Mouse (Mus musculus) stomach, postnatal 0 days (tissue): ENCODE data around the gene Dmp1. TPM values are rescaled to one million over a fixed set of nuclear protein-coding genes. Genes with fewer than 3 reads are reported as not detected.
A peak's percentile ranks its signal among the peaks of the same experiment; 100 is the strongest.

Source experiments
- ATAC-seq: fragments of 200-750 bp; cut with Nextera tagmentation; 2 replicates; pipeline ENCODE4 v1.8.0; 2017; ENCODE audit not compliant: low FRiP score, low TSS enrichment
- DNase-seq: peaks from one replicate; pipeline ENCODE4 v3.0.0-alpha.2; 2016; ENCODE audit warnings: low spot score
- H3K27ac ChIP-seq: fragments of 300-500 bp; sonication (generic); replicated peaks from 2 replicates; pipeline ENCODE4 v1.5.1; 2014; ENCODE audit warnings: mild to moderate bottlenecking, control low read depth
- H3K27me3 ChIP-seq: fragments of 300-500 bp; sonication (generic); 2 replicates; pipeline ENCODE4 v1.6.1; 2014; ENCODE audit warnings: low read length; ENCODE audit not compliant: control insufficient read depth, insufficient read depth
- H3K36me3 ChIP-seq: fragments of 300-500 bp; sonication (generic); 2 replicates; pipeline ENCODE4 v1.6.1; 2014; ENCODE audit warnings: low read length, mixed read lengths; ENCODE audit not compliant: control insufficient read depth, insufficient read depth
- H3K4me1 ChIP-seq: fragments of 300-500 bp; sonication (generic); replicated peaks from 2 replicates; pipeline ENCODE4 v1.6.1; 2014; ENCODE audit warnings: antibody characterized with exemption; ENCODE audit not compliant: control insufficient read depth, insufficient read depth
- H3K4me2 ChIP-seq: fragments of 300-500 bp; sonication (generic); replicated peaks from 2 replicates; pipeline ENCODE4 v1.6.1; 2014; ENCODE audit warnings: low read depth, mild to moderate bottlenecking, control low read depth, moderate library complexity
- H3K4me3 ChIP-seq: fragments of 300-500 bp; sonication (generic); 2 replicates; pipeline ENCODE4 v1.5.1; 2014; ENCODE audit warnings: low read depth, low read length, control low read depth
- H3K9ac ChIP-seq: fragments of 300-500 bp; sonication (generic); 2 replicates; pipeline ENCODE4 v1.6.1; 2014; ENCODE audit warnings: mild to moderate bottlenecking, low read length, control low read depth, mixed read lengths
- H3K9me3 ChIP-seq: fragments of 300-500 bp; sonication (generic); 2 replicates; pipeline ENCODE4 v1.6.1; 2016; ENCODE audit warnings: low read length; ENCODE audit not compliant: control insufficient read depth
- CTCF ChIP-seq: IDR thresholded peaks from 2 replicates; pipeline ENCODE4 v1.5.1; 2016; ENCODE audit warnings: antibody characterized with exemption, low read depth, mild to moderate bottlenecking, moderate library complexity
- EP300 ChIP-seq: optimal IDR thresholded peaks from 2 replicates; pipeline ENCODE3; 2016; ENCODE audit warnings: antibody characterized with exemption
- WGBS: fragments of 180-500 bp; shearing (Covaris S2); extraction: QIAGEN DNeasy Blood & Tissue Kit; methylation state at CpG from one replicate; pipeline ENCODE4 v1.1.7; 2014; 5-methylcytosine and 5-hydroxymethylcytosine counted together
- polyA plus RNA-seq: library from polyadenylated mRNA; unstranded; fragments of >200 nt; fragmentation: Nextera tagmentation; extraction: Ambion mirVana; gene quantifications from 2 replicates; pipeline ENCODE4 v1.2.1, GENCODE M21; 2015

Gene Dmp1
- polyA plus RNA-seq, 1 experiment from 2014 or later: 0.46 TPM

GRCm38 (mm10) chr5:104212531-104212930, 10.1 kb downstream of the Dmp1 start:
- Histone ChIP-seq H3K36me3 (no peaks in the 10 kb centered on the region), H3K27ac (no peak overlapping the region), H3K9ac (no peak overlapping the region), H3K4me3 (no peak overlapping the region), H3K9me3 (no peaks in the 10 kb centered on the region), H3K27me3 (no peaks in the 10 kb centered on the region), H3K4me1 (no peaks in the 10 kb centered on the region), H3K4me2 (no peak overlapping the region)
- 77% methylated on average over 11 of the region's 11 CpGs for WGBS
- no peak for TF ChIP-seq EP300
- no peak for TF ChIP-seq CTCF
- DNase-seq (no peak), ATAC-seq (no peak)

- DNase-seq (no peak), ATAC-seq (no peak)
These were observed 16.5 kb downstream of the Dmp1 start for GRCm38 (mm10) chr5:104218926-104219325.

GRCm38 (mm10) chr5:104224299-104224698, 21.9 kb downstream of the Dmp1 start:
- DNase-seq (no peak), ATAC-seq (no peak)
- Histone ChIP-seq H3K9ac (no peak overlapping the region), H3K27ac (no peak overlapping the region), H3K4me1 (no peaks in the 10 kb centered on the region), H3K4me2 (no peak overlapping the region), H3K4me3 (no peak overlapping the region), H3K27me3 (no peaks in the 10 kb centered on the region), H3K9me3 (no peaks in the 10 kb centered on the region), H3K36me3 (no peaks in the 10 kb centered on the region)
- 58% methylated on average over 3 of the region's 3 CpGs for WGBS
- TF ChIP-seq CTCF (no peak), EP300 (no peak)

More at GRCm38 (mm10) chr5:104218926-104219325, 16.5 kb downstream of the Dmp1 start:
- H3K4me2 ChIP-seq: no peak overlapping the region
- H3K9me3 ChIP-seq: no peaks in the 10 kb centered on the region
- H3K36me3 ChIP-seq: no peaks in the 10 kb centered on the region
- H3K27ac ChIP-seq: no peak overlapping the region
- no peak overlapping the region for H3K9ac ChIP-seq
- peak; percentile 81 for TF ChIP-seq CTCF
- no peak for TF ChIP-seq EP300
- H3K4me3 ChIP-seq: no peak overlapping the region
- 25% methylated on average over 5 of the region's 5 CpGs for WGBS
- H3K27me3 ChIP-seq: no peaks in the 10 kb centered on the region
- no peaks in the 10 kb centered on the region for H3K4me1 ChIP-seq

- H3K4me2 ChIP-seq: no peak overlapping the region
- DNase-seq (no peak), ATAC-seq (no peak)
- H3K9me3 ChIP-seq: no peaks in the 10 kb centered on the region
- H3K9ac ChIP-seq: no peak overlapping the region
- H3K27ac ChIP-seq: no peak overlapping the region
- no peak for TF ChIP-seq CTCF
- no peak for TF ChIP-seq EP300
- no peaks in the 10 kb centered on the region for H3K36me3 ChIP-seq
- no peaks in the 10 kb centered on the region for H3K27me3 ChIP-seq
- no peak overlapping the region for H3K4me3 ChIP-seq
- no peaks in the 10 kb centered on the region for H3K4me1 ChIP-seq
These were observed 22.3 kb downstream of the Dmp1 start for GRCm38 (mm10) chr5:104224750-104225149.

- no peak overlapping the region for H3K27ac ChIP-seq
- H3K27me3 ChIP-seq: no peaks in the 10 kb centered on the region
- H3K4me2 ChIP-seq: no peak overlapping the region
- H3K9me3 ChIP-seq: no peaks in the 10 kb centered on the region
- ATAC-seq (no peak), DNase-seq (no peak)
- no peak overlapping the region for H3K9ac ChIP-seq
- no peak overlapping the region for H3K4me3 ChIP-seq
- no peaks in the 10 kb centered on the region for H3K36me3 ChIP-seq
- H3K4me1 ChIP-seq: no peaks in the 10 kb centered on the region
- 38% methylated on average over 1 of the region's 1 CpGs for WGBS
- TF ChIP-seq EP300: no peak
- no peak for TF ChIP-seq CTCF
These were observed 26.1 kb downstream of the Dmp1 start for GRCm38 (mm10) chr5:104228497-104228896.

GRCm38 (mm10) chr5:104236741-104237140, 34.3 kb downstream of the Dmp1 start:
- H3K9ac ChIP-seq: no peak overlapping the region
- no peaks in the 10 kb centered on the region for H3K4me1 ChIP-seq
- no peaks in the 10 kb centered on the region for H3K27me3 ChIP-seq
- no peaks in the 10 kb centered on the region for H3K36me3 ChIP-seq
- H3K27ac ChIP-seq: no peak overlapping the region
- no peak for ATAC-seq
- no peak overlapping the region for H3K4me3 ChIP-seq
- no peak overlapping the region for H3K4me2 ChIP-seq
- DNase-seq: no peak
- WGBS: 81% methylated on average over 8 of the region's 8 CpGs
- TF ChIP-seq EP300: no peak
- no peak for TF ChIP-seq CTCF
- no peaks in the 10 kb centered on the region for H3K9me3 ChIP-seq
